In genomic region chr1:40479505-40479923, GRCm38 (mm10) we compare ENCODE assay signal across 20 mouse cellular contexts. TPM values are rescaled to one million over a fixed set of nuclear protein-coding genes. Genes with fewer than 3 reads are reported as not detected.
DNase-seq lines count a peak whose midpoint lies in the region; ATAC-seq and TF ChIP-seq lines count a peak whose summit lies in the region.
"Had no signal": no experiment of that assay in that cellular context is flagged by ENCODE, and none has a peak within 500 bp of the region (broad histone marks: within the 10 kb centered on the region; RNA-seq: fewer than 3 reads in every experiment).

No protein-coding gene starts in this region.

- peak; percentile 20 for DNase-seq in kidney, adult 2 months
- no peak for DNase-seq in kidney, adult 8-10 months
- peak; percentile 50 for DNase-seq in CH12.LX (ENCODE audit: extremely low read depth)
- peak; percentile 61 for DNase-seq in thymus, postnatal 0 days (ENCODE audit: low spot score)
- DNase-seq in layer of hippocampus, postnatal 10 days (ENCODE audit: low spot score in 2 of 2), result no peak
- DNase-seq in kidney, postnatal 4 days, result no peak
- DNase-seq: cerebellum, adult 2 months; gastrocnemius, postnatal 25 days; kidney, adult 18-20 months; liver, embryonic 13.5 days; retina, postnatal 1 day had no signal

- H3K9me3 ChIP-seq in CH12.LX (replicated peaks; ENCODE audit: low read length), result no peaks in the 10 kb centered on the region
- H3K9me3 ChIP-seq in intestine, embryonic 15.5 days, result no peaks in the 10 kb centered on the region
- H3K9me3 ChIP-seq: heart, embryonic 15.5 days; hindbrain, embryonic 12.5 days; liver, embryonic 13.5 days; midbrain, embryonic 13.5 days had no signal

- H3K27me3 ChIP-seq in kidney, adult 2 months (replicated peaks; ENCODE audit: control insufficient read depth, insufficient read depth, low read length), result no peaks in the 10 kb centered on the region
- no peaks in the 10 kb centered on the region for H3K27me3 ChIP-seq in CH12.LX (replicated peaks)
- H3K27me3 ChIP-seq in intestine, embryonic 15.5 days (replicated peaks), result no peaks in the 10 kb centered on the region
- H3K27me3 ChIP-seq: heart, embryonic 15.5 days; hindbrain, embryonic 12.5 days; liver, embryonic 13.5 days; midbrain, embryonic 13.5 days had no signal

- TF ChIP-seq POLR2A in kidney, adult 2 months (IDR thresholded peaks at IDR 0.05; ENCODE audit: low read depth, low read length), result no peak
- TF ChIP-seq POLR2A in CH12.LX (IDR thresholded peaks at IDR 0.05; ENCODE audit: low read depth, low read length), result no peak

- H3K9ac ChIP-seq in CH12.LX (ENCODE audit: insufficient read depth, low read depth), result no peak overlapping the region
- H3K9ac ChIP-seq in intestine, embryonic 15.5 days, result no peak overlapping the region
- H3K9ac ChIP-seq: heart, embryonic 15.5 days; hindbrain, embryonic 12.5 days; liver, embryonic 13.5 days; midbrain, embryonic 13.5 days had no signal

- in situ Hi-C loops in CH12.LX (cut with MboI; ENCODE audit: low pct_ligation_motif_present, low pct_unique_long_range_greater_than_20kb, low sequenced_read_pairs), result no loop called here

- TF ChIP-seq CTCF in kidney, adult 2 months (conservative IDR thresholded peaks at IDR 0.05; ENCODE audit: insufficient read depth, insufficient read length, low read depth, low read length), result no peak
- no peak for TF ChIP-seq CTCF in CH12.LX (conservative IDR thresholded peaks at IDR 0.05 in 1 of 2, IDR thresholded peaks at IDR 0.05 in 1 of 2; ENCODE audit: low read depth in 2 of 2, low read length in 2 of 2)

- H3K4me2 ChIP-seq in CH12.LX (ENCODE audit: insufficient read depth, low read depth, poor library complexity, severe bottlenecking), result peak overlapping the region; percentile 50; the same call in 1 of the 2 replicates
- H3K4me2 ChIP-seq in intestine, embryonic 15.5 days (replicated peaks), result no peak overlapping the region
- H3K4me2 ChIP-seq: heart, embryonic 15.5 days; hindbrain, embryonic 12.5 days; liver, embryonic 13.5 days; midbrain, embryonic 13.5 days had no signal

- no peak for ATAC-seq in intestine, embryonic 15.5 days
- ATAC-seq: lung, postnatal 0 days; midbrain, embryonic 13.5 days had no signal

- TF ChIP-seq EP300 in CH12.LX (IDR thresholded peaks at IDR 0.05; ENCODE audit: low read length), result no peak

- dilution Hi-C loops in CH12.LX (cut with MboI; ENCODE audit: extremely low pct_ligation_motif_present, extremely low pct_unique_long_range_greater_than_20kb, low sequenced_read_pairs), result no loop called here

- no peak for TF ChIP-seq RAD21 in CH12.LX (IDR thresholded peaks at IDR 0.05; ENCODE audit: low read depth, low read length)

- H3K36me3 ChIP-seq in kidney, adult 2 months (ENCODE audit: control insufficient read depth, insufficient read depth, low read length), result no peaks in the 10 kb centered on the region
- no peaks in the 10 kb centered on the region for H3K36me3 ChIP-seq in CH12.LX (replicated peaks in 1 of 2; ENCODE audit: control insufficient read depth in 1 of 2, insufficient read depth in 1 of 2, low read length in 1 of 2)
- H3K36me3 ChIP-seq in macrophage (ENCODE audit: inconsistent target), result no peaks in the 10 kb centered on the region
- no peaks in the 10 kb centered on the region for H3K36me3 ChIP-seq in intestine, embryonic 15.5 days
- H3K36me3 ChIP-seq: heart, embryonic 15.5 days; hindbrain, embryonic 12.5 days; liver, embryonic 13.5 days; midbrain, embryonic 13.5 days had no signal

- no peak overlapping the region for H3K27ac ChIP-seq in kidney, adult 2 months (ENCODE audit: insufficient read depth, low read depth, low read length)
- no peak overlapping the region for H3K27ac ChIP-seq in CH12.LX (ENCODE audit: insufficient read depth, low read depth)
- peak overlapping the region; percentile 4; the same call in 1 of the 2 replicates for H3K27ac ChIP-seq in macrophage
- H3K27ac ChIP-seq in intestine, embryonic 15.5 days, result no peak overlapping the region
- H3K27ac ChIP-seq: heart, embryonic 15.5 days; hindbrain, embryonic 12.5 days; liver, embryonic 13.5 days; midbrain, embryonic 13.5 days had no signal

- H3K4me1 ChIP-seq in kidney, adult 2 months (ENCODE audit: control insufficient read depth, insufficient read depth, low read length), result no peaks in the 10 kb centered on the region
- H3K4me1 ChIP-seq in CH12.LX (ENCODE audit: control insufficient read depth in 1 of 2, insufficient read depth in 2 of 2), result peaks cover 0 to 40% of the 10 kb centered on the region in 2 experiments; a peak in 2 of 4 replicates
- H3K4me1 ChIP-seq in intestine, embryonic 15.5 days (replicated peaks), result no peaks in the 10 kb centered on the region
- H3K4me1 ChIP-seq: heart, embryonic 15.5 days; hindbrain, embryonic 12.5 days; liver, embryonic 13.5 days; midbrain, embryonic 13.5 days had no signal

- WGBS in kidney, adult 2 months, result 50% methylated on average over 6 of the region's 6 CpGs
- WGBS in macrophage (ENCODE audit: missing documents), result 20% methylated on average over 6 of the region's 6 CpGs
- WGBS in intestine, embryonic 15.5 days, result 71% methylated on average over 6 of the region's 6 CpGs

- H3K79me2 ChIP-seq in CH12.LX (replicated peaks; ENCODE audit: control insufficient read depth, extremely low read depth, insufficient read depth, poor library complexity, severe bottlenecking), result no peaks in the 10 kb centered on the region
- no peaks in the 10 kb centered on the region for H3K79me2 ChIP-seq in macrophage (ENCODE audit: inconsistent target)

- H3K4me3 ChIP-seq in kidney, adult 2 months (ENCODE audit: insufficient read depth, low read depth, low read length), result no peak overlapping the region
- H3K4me3 ChIP-seq in CH12.LX (replicated peaks in 1 of 3; ENCODE audit: low read depth in 2 of 3, low read length in 2 of 3, poor library complexity in 1 of 3) (no peak overlapping the region), macrophage (ENCODE audit: inconsistent target) (no peak overlapping the region)
- no peak overlapping the region for H3K4me3 ChIP-seq in intestine, embryonic 15.5 days (replicated peaks)
- H3K4me3 ChIP-seq: heart, embryonic 15.5 days; hindbrain, embryonic 12.5 days; liver, embryonic 13.5 days; midbrain, embryonic 13.5 days had no signal

TF ChIP-seq in CH12.LX, 34 proteins besides CTCF, POLR2A, EP300 and RAD21:
- TF ChIP-seq ELF1 (IDR thresholded peaks at IDR 0.05; ENCODE audit: low read depth, low read length) (peak; percentile 35; the same call in 1 of the 2 replicates), NELFE (IDR thresholded peaks at IDR 0.05; ENCODE audit: low read depth, low read length) (no peak), NRF1 (IDR thresholded peaks at IDR 0.05; ENCODE audit: low read depth, low read length) (peak; percentile 74), TCF12 (IDR thresholded peaks at IDR 0.05; ENCODE audit: low read depth, low read length) (0 out of 2 replicates have a peak, but pooled peaks have one; percentile 17), BHLHE40 (IDR thresholded peaks at IDR 0.05; ENCODE audit: low read depth, low read length) (peak; percentile 57), MAX (IDR thresholded peaks at IDR 0.05; ENCODE audit: low read length) (no peak), SMC3 (IDR thresholded peaks at IDR 0.05; ENCODE audit: low read depth, low read length) (no peak), ETS1 (conservative IDR thresholded peaks at IDR 0.05; ENCODE audit: low read depth, low read length) (peak; percentile 73), MEF2A (IDR thresholded peaks at IDR 0.05; ENCODE audit: borderline replicate concordance, low read depth, low read length) (peak; percentile 87)
TF ChIP-seq in CH12.LX: peak in this region for 6.

RNA-seq across cellular contexts. Expression of gene Il18r1, which starts 14.2 kb away (rescaled TPM):
- polyA plus RNA-seq in kidney, adult 2 months (2012; rRNA removed), result 0.34 and 0.58 TPM in 2 replicates
- total RNA-seq in CH12.LX (2012; rRNA removed) (0.04 and 0.13 TPM in 2 replicates), CH12.LX (2014; rRNA removed) (not detected in 2 replicates)
- polyA plus RNA-seq in CH12.LX (2012; ENCODE audit: insufficient read length, low read depth) (not detected in 2 replicates), macrophage (2018) (0.04 to 0.10 TPM in 2 of 3 replicates, not detected in the other)
- total RNA-seq in macrophage (2018; cell fraction: chromatin; rRNA removed), result not detected
- total RNA-seq in macrophage (2018; cell fraction: cytosol; rRNA removed), result under 1 TPM in 6 of 26 experiments, not detected in 20; 0.03 to 0.15 (median 0.05) TPM
- under 1 TPM in 2 of 26 experiments, not detected in 24; 0.15 to 0.26 TPM for total RNA-seq in macrophage (2018; cell fraction: nucleus; rRNA removed)
- 2.2 and 3.9 TPM in 2 replicates for polyA plus RNA-seq in thymus, postnatal 0 days (2015; fragmentation: Nextera tagmentation; extraction: Ambion mirVana)
- 0.49 and 0.57 TPM in 2 replicates for polyA plus RNA-seq in intestine, embryonic 15.5 days (2015; fragmentation: Nextera tagmentation; extraction: Ambion mirVana)
- total RNA-seq in layer of hippocampus, postnatal 10 days (2021), result under 1 TPM; 0.11 TPM
- total RNA-seq: gastrocnemius, postnatal 25 days; left cerebral cortex, postnatal 25 days had no signal
- polyA plus RNA-seq: cerebellum, adult 2 months; hindbrain, embryonic 12.5 days; midbrain, embryonic 13.5 days; neural tube, embryonic 14.5 days had no signal

RNA-seq across cellular contexts. Expression of gene Il18rap, which starts 35.6 kb away (rescaled TPM):
- 0.11 and 0.30 TPM in 2 replicates for polyA plus RNA-seq in kidney, adult 2 months (2012; rRNA removed)
- total RNA-seq in CH12.LX (2012; rRNA removed), result 0.84 and 1.1 TPM in 2 replicates
- 2.2 and 2.5 TPM in 2 replicates for total RNA-seq in CH12.LX (2014; rRNA removed)
- 3.0 and 5.9 TPM in 2 replicates for polyA plus RNA-seq in CH12.LX (2012; ENCODE audit: insufficient read length, low read depth)
- 10 to 100 TPM in 1 of 26 experiments, 1 to 10 TPM in 13, under 1 TPM in 12; 0.13 to 12.5 (median 1.5) TPM for total RNA-seq in macrophage (2018; cell fraction: chromatin; rRNA removed)
- under 1 TPM; 0.04 to 0.86 (median 0.41) TPM for total RNA-seq in macrophage (2018; cell fraction: cytosol; rRNA removed)
- total RNA-seq in macrophage (2018; cell fraction: nucleus; rRNA removed), result 10 to 100 TPM in 1 of 26 experiments, 1 to 10 TPM in 15, under 1 TPM in 10; 0.40 to 12.1 (median 1.5) TPM
- 0.28 to 1.1 TPM (median 0.87 TPM) in 3 replicates for polyA plus RNA-seq in macrophage (2018)
- 1.3 and 1.5 TPM in 2 replicates for polyA plus RNA-seq in thymus, postnatal 0 days (2015; fragmentation: Nextera tagmentation; extraction: Ambion mirVana)
- polyA plus RNA-seq in intestine, embryonic 15.5 days (2015; fragmentation: Nextera tagmentation; extraction: Ambion mirVana), result 0.27 and 0.43 TPM in 2 replicates
- total RNA-seq in layer of hippocampus, postnatal 10 days (2021), result under 1 TPM; 0.16 TPM
- total RNA-seq: gastrocnemius, postnatal 25 days; left cerebral cortex, postnatal 25 days had no signal
- polyA plus RNA-seq: testis, adult 2 months had no signal

RNA-seq across cellular contexts. Expression of gene Il1rl1, which starts 50.1 kb away (rescaled TPM):
- 0.28 and 0.64 TPM in 2 replicates for polyA plus RNA-seq in kidney, adult 2 months (2012; rRNA removed)
- total RNA-seq in CH12.LX (2012; rRNA removed) (0.13 TPM in 1 of 2 replicates, not detected in the other), CH12.LX (2014; rRNA removed) (not detected in 2 replicates)
- polyA plus RNA-seq in CH12.LX (2012; ENCODE audit: insufficient read length, low read depth) (not detected in 2 replicates), macrophage (2018) (0.26 to 0.40 TPM (median 0.39 TPM) in 3 replicates)
- total RNA-seq in macrophage (2018; cell fraction: chromatin; rRNA removed), result 1 to 10 TPM in 3 of 26 experiments, under 1 TPM in 9, not detected in 14; 0.12 to 4.2 (median 0.48) TPM
- under 1 TPM in 21 of 26 experiments, not detected in 5; 0.03 to 0.56 (median 0.22) TPM for total RNA-seq in macrophage (2018; cell fraction: cytosol; rRNA removed)
- 1 to 10 TPM in 2 of 26 experiments, under 1 TPM in 15, not detected in 9; 0.10 to 1.1 (median 0.21) TPM for total RNA-seq in macrophage (2018; cell fraction: nucleus; rRNA removed)
- polyA plus RNA-seq in thymus, postnatal 0 days (2015; fragmentation: Nextera tagmentation; extraction: Ambion mirVana), result 0.38 and 0.41 TPM in 2 replicates
- polyA plus RNA-seq in intestine, embryonic 15.5 days (2015; fragmentation: Nextera tagmentation; extraction: Ambion mirVana), result 0.51 and 0.52 TPM in 2 replicates
- under 1 TPM; 0.21 to 0.25 TPM for total RNA-seq in layer of hippocampus, postnatal 10 days (2021)
- polyA plus RNA-seq: neural tube, embryonic 14.5 days had no signal

Comparison
In these comparisons a context has a peak if more than half of its experiments do, and no peak if none do; other contexts are left out.
1. DNase-seq: peak in kidney, adult 2 months (single experiment), CH12.LX (single experiment) and thymus, postnatal 0 days (single experiment); none in kidney, adult 8-10 months (0 of 2), layer of hippocampus, postnatal 10 days (0 of 2) and kidney, postnatal 4 days (0 of 2).